Mouse (Mus musculus) olfactory bulb, adult 2 months (tissue): ENCODE measurements around the gene Plcxd3.

Experiments
- CTCF ChIP-seq: fragments of 200-500 bp; IDR thresholded peaks from 2 replicates; pipeline ENCODE4 v1.5.1; 2012; ENCODE audit warnings: low read depth, mild to moderate bottlenecking, low read length, moderate library complexity; ENCODE audit not compliant: insufficient read depth
- POLR2A ChIP-seq: fragments of 200-500 bp; IDR thresholded peaks from 2 replicates; pipeline ENCODE4 v1.6.1; 2012; ENCODE audit warnings: mild to moderate bottlenecking, low read depth, low read length, moderate library complexity; ENCODE audit not compliant: insufficient read depth

DNA sequence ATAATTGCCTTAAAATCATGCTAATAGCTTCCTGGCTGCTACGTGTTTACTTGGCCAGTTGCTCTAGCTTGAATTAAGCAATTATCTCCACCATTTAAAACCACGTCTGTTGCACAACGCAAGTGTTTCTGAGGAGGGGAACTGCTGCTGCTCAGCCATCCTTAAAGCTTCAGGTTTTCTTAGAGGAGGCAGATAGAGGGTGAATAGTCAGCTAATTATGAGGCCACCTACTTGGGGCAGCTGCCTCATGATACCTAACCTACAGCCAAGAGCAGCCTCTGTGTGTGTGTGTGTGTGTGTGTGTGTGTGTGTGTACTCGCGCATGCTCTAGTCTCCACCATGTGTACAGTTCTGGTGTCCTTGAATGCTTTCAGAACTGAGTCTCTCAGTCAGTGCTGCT lies 3.5 kb downstream of the Plcxd3 start:
- TF ChIP-seq CTCF (no peak), POLR2A (no peak)
